Mouse (Mus musculus) CH12.LX (cell line): ENCODE measurements around the gene Fam205c. TPM values are rescaled to one million over a fixed set of nuclear protein-coding genes. Genes with fewer than 3 reads are reported as not detected.
"Not testable (repeated sequence)": the region's sequence is repeated elsewhere in the genome, so short reads cannot be mapped to it uniquely, and the experiment has no call there.

Source experiments
- DNase-seq: peaks from one replicate; pipeline ENCODE4 v3.0.0-alpha.2; 2013; ENCODE audit errors: extremely low read depth
- H3K27ac ChIP-seq: 2 replicates; pipeline ENCODE4 v1.5.1; 2012; ENCODE audit warnings: low read depth, mild to moderate bottlenecking, control low read depth, moderate library complexity; ENCODE audit not compliant: insufficient read depth
- H3K27me3 ChIP-seq: replicated peaks from 2 replicates; pipeline ENCODE3; 2012; ENCODE audit warnings: inconsistent platforms
- H3K36me3 ChIP-seq, 2 experiments: replicated peaks in 1 of 2; 2 replicates each; pipeline versions ENCODE3 to v1.6.1; 2012; ENCODE audit warnings: inconsistent platforms in 1 of 2, low read length in 1 of 2, mild to moderate bottlenecking in 1 of 2, mixed read lengths in 1 of 2, moderate library complexity in 1 of 2; ENCODE audit not compliant: control insufficient read depth in 1 of 2, insufficient read depth in 1 of 2
- H3K4me1 ChIP-seq, 2 experiments: 2 replicates each; pipeline ENCODE4 v1.6.1; 2012; ENCODE audit warnings: inconsistent platforms in 1 of 2, moderate library complexity in 1 of 2; ENCODE audit not compliant: insufficient read depth in 2 of 2, control insufficient read depth in 1 of 2
- H3K4me2 ChIP-seq: 2 replicates; pipeline ENCODE4 v1.6.1; 2012; ENCODE audit warnings: low read depth, mild to moderate bottlenecking, control low read depth; ENCODE audit not compliant: poor library complexity, insufficient read depth, severe bottlenecking
- H3K4me3 ChIP-seq, 3 experiments: fragments of 150-350 bp in 1 of 3; sonication (generic) in 1 of 3; replicated peaks in 1 of 3; 2 replicates each; pipeline versions ENCODE3 to v1.5.1; 2011 to 2012; ENCODE audit warnings: low read depth in 2 of 3, low read length in 2 of 3, mild to moderate bottlenecking in 2 of 3, moderate library complexity in 2 of 3, control low read depth in 1 of 3, improper control_type of control experiment in 1 of 3, inconsistent platforms in 1 of 3, mixed read lengths in 1 of 3; ENCODE audit not compliant: poor library complexity in 1 of 3
- H3K79me2 ChIP-seq: replicated peaks from 2 replicates; pipeline ENCODE4 v1.6.1; 2012; ENCODE audit warnings: mild to moderate bottlenecking, moderate library complexity; ENCODE audit not compliant: control insufficient read depth, poor library complexity, insufficient read depth, severe bottlenecking; ENCODE audit errors: extremely low read depth
- H3K9ac ChIP-seq: 2 replicates; pipeline ENCODE4 v1.6.1; 2012; ENCODE audit warnings: low read depth, mild to moderate bottlenecking, control low read depth, moderate library complexity; ENCODE audit not compliant: insufficient read depth
- H3K9me3 ChIP-seq: replicated peaks from 2 replicates; pipeline ENCODE3; 2012; ENCODE audit warnings: low read length, inconsistent platforms, mixed read lengths
- dilution Hi-C: fragments of 300-500 bp; cut with MboI; formaldehyde crosslinking; loops from 2 replicates; pipeline ENCODE4 v1.14.3; 2020; ENCODE audit warnings: low sequenced_read_pairs; ENCODE audit not compliant: extremely low pct_unique_long_range_greater_than_20kb, extremely low pct_ligation_motif_present
- in situ Hi-C: fragments of 300-500 bp; cut with MboI; formaldehyde crosslinking; loops from 3 replicates; pipeline ENCODE4 v1.14.3; 2019; ENCODE audit warnings: low sequenced_read_pairs, low pct_ligation_motif_present, low pct_unique_long_range_greater_than_20kb, mixed read lengths
- polyA plus RNA-seq: library from polyadenylated mRNA; unstranded; fragments of >175 nt; gene quantifications from 2 replicates; pipeline ENCODE4 v1.2.1, GENCODE M21; 2012; ENCODE audit warnings: low read depth; ENCODE audit not compliant: insufficient read length
- total RNA-seq, 2 experiments: library from RNA; depleted of rRNA; stranded (reverse); fragments of 300-350 nt in 1 of 2; fragments of >200 nt in 1 of 2; gene quantifications; 2 replicates each; pipeline ENCODE4 v1.2.3; 2012 to 2014

Gene Fam205c
- total and polyA plus RNA-seq, 3 experiments: not detected

GRCm38 (mm10) chr4:42856671-42857070 lies 17.4 kb downstream of the Fam205c start, which contains the start of gene Gm12394:
Gm12394 (minus strand) TSS chr4:42856771.
- H3K79me2 ChIP-seq, H3K4me2 ChIP-seq, H3K9ac ChIP-seq, dilution Hi-C loops, H3K4me3 ChIP-seq, H3K4me1 ChIP-seq, DNase-seq, H3K27ac ChIP-seq, H3K9me3 ChIP-seq, in situ Hi-C loops, H3K36me3 ChIP-seq, H3K27me3 ChIP-seq: not testable (repeated sequence)

GRCm38 (mm10) chr4:42853788-42854187 lies 20.2 kb downstream of the Fam205c start, which contains the start of gene Fam205a1:
Fam205a1 (minus strand) TSS chr4:42853888.
- dilution Hi-C loops, H3K9me3 ChIP-seq, H3K4me2 ChIP-seq, H3K36me3 ChIP-seq, in situ Hi-C loops, H3K79me2 ChIP-seq, H3K27ac ChIP-seq, H3K4me3 ChIP-seq, H3K27me3 ChIP-seq, DNase-seq, H3K9ac ChIP-seq, H3K4me1 ChIP-seq: not testable (repeated sequence)

Other genes with a start within 250 kb of the Fam205c start
- not detected in 2 replicates for gene Gm2564, start 244.5 kb downstream of the Fam205c start, total RNA-seq (2012; rRNA removed)
- not detected in 2 replicates for gene Gm2564, start 244.5 kb downstream of the Fam205c start, total RNA-seq (2014; rRNA removed)
- not detected in 2 replicates for gene Gm2564, start 244.5 kb downstream of the Fam205c start, polyA plus RNA-seq
- not detected in 2 replicates for gene Ccl27b, start 219.0 kb downstream of the Fam205c start, total RNA-seq (2012; rRNA removed)
- gene Ccl27b, start 219.0 kb downstream of the Fam205c start, total RNA-seq (2014; rRNA removed): not detected in 2 replicates
- gene Ccl27b, start 219.0 kb downstream of the Fam205c start, polyA plus RNA-seq: not detected in 2 replicates
- not detected in 2 replicates for gene Il11ra2, start 212.3 kb downstream of the Fam205c start, total RNA-seq (2012; rRNA removed)
- gene Il11ra2, start 212.3 kb downstream of the Fam205c start, total RNA-seq (2014; rRNA removed): not detected in 2 replicates
- gene Il11ra2, start 212.3 kb downstream of the Fam205c start, polyA plus RNA-seq: not detected in 2 replicates
- not detected in 2 replicates for gene 4930578G10Rik, start 138.7 kb downstream of the Fam205c start, total RNA-seq (2012; rRNA removed)
- not detected in 2 replicates for gene 4930578G10Rik, start 138.7 kb downstream of the Fam205c start, total RNA-seq (2014; rRNA removed)
- gene 4930578G10Rik, start 138.7 kb downstream of the Fam205c start, polyA plus RNA-seq: not detected in 2 replicates
- not detected in 2 replicates for gene Ccl19, start 117.7 kb downstream of the Fam205c start, total RNA-seq (2012; rRNA removed)
- gene Ccl19, start 117.7 kb downstream of the Fam205c start, total RNA-seq (2014; rRNA removed): not detected in 2 replicates
- gene Ccl19, start 117.7 kb downstream of the Fam205c start, polyA plus RNA-seq: not detected in 2 replicates
- not detected in 2 replicates for gene Ccl21a, start 100.2 kb downstream of the Fam205c start, total RNA-seq (2012; rRNA removed)
- not detected in 2 replicates for gene Ccl21a, start 100.2 kb downstream of the Fam205c start, total RNA-seq (2014; rRNA removed)
- not detected in 2 replicates for gene Ccl21a, start 100.2 kb downstream of the Fam205c start, polyA plus RNA-seq
- not detected in 2 replicates for gene Fam205a1, start 20.3 kb downstream of the Fam205c start, total RNA-seq (2012; rRNA removed)
- gene Fam205a1, start 20.3 kb downstream of the Fam205c start, total RNA-seq (2014; rRNA removed): not detected in 2 replicates
- gene Fam205a1, start 20.3 kb downstream of the Fam205c start, polyA plus RNA-seq: not detected in 2 replicates
- not detected in 2 replicates for gene Gm12394, start 17.5 kb downstream of the Fam205c start, total RNA-seq (2012; rRNA removed)
- not detected in 2 replicates for gene Gm12394, start 17.5 kb downstream of the Fam205c start, total RNA-seq (2014; rRNA removed)
- gene Gm12394, start 17.5 kb downstream of the Fam205c start, polyA plus RNA-seq: not detected in 2 replicates
- gene Phf24, start 42.4 kb upstream of the Fam205c start, total RNA-seq (2012; rRNA removed): not detected in 2 replicates
- not detected in 2 replicates for gene Phf24, start 42.4 kb upstream of the Fam205c start, total RNA-seq (2014; rRNA removed)
- gene Phf24, start 42.4 kb upstream of the Fam205c start, polyA plus RNA-seq: not detected in 2 replicates
- gene Dnajb5, start 75.6 kb upstream of the Fam205c start, total RNA-seq (2012; rRNA removed): 2.7 and 3.2 TPM in 2 replicates
- 1.9 and 2.2 TPM in 2 replicates for gene Dnajb5, start 75.6 kb upstream of the Fam205c start, total RNA-seq (2014; rRNA removed)
- 3.9 and 4.2 TPM in 2 replicates for gene Dnajb5, start 75.6 kb upstream of the Fam205c start, polyA plus RNA-seq
- gene 1700022I11Rik, start 95.4 kb upstream of the Fam205c start, total RNA-seq (2012; rRNA removed): 0.55 and 1.4 TPM in 2 replicates
- gene 1700022I11Rik, start 95.4 kb upstream of the Fam205c start, total RNA-seq (2014; rRNA removed): not detected in 2 replicates
- 0.07 and 0.24 TPM in 2 replicates for gene 1700022I11Rik, start 95.4 kb upstream of the Fam205c start, polyA plus RNA-seq
- gene Vcp, start 126.3 kb upstream of the Fam205c start, total RNA-seq (2012; rRNA removed): 237 and 301 TPM in 2 replicates
- 200 and 203 TPM in 2 replicates for gene Vcp, start 126.3 kb upstream of the Fam205c start, total RNA-seq (2014; rRNA removed)
- gene Vcp, start 126.3 kb upstream of the Fam205c start, polyA plus RNA-seq: 462 and 463 TPM in 2 replicates
- 13.2 and 14.8 TPM in 2 replicates for gene Fancg, start 136.3 kb upstream of the Fam205c start, total RNA-seq (2012; rRNA removed)
- gene Fancg, start 136.3 kb upstream of the Fam205c start, total RNA-seq (2014; rRNA removed): 12.3 and 13.7 TPM in 2 replicates
- 15.1 and 18.7 TPM in 2 replicates for gene Fancg, start 136.3 kb upstream of the Fam205c start, polyA plus RNA-seq
- 18.7 and 19.1 TPM in 2 replicates for gene Pigo, start 151.6 kb upstream of the Fam205c start, total RNA-seq (2012; rRNA removed)
- 8.0 and 8.7 TPM in 2 replicates for gene Pigo, start 151.6 kb upstream of the Fam205c start, total RNA-seq (2014; rRNA removed)
- gene Pigo, start 151.6 kb upstream of the Fam205c start, polyA plus RNA-seq: 19.4 and 21.9 TPM in 2 replicates
- gene Stoml2, start 157.5 kb upstream of the Fam205c start, total RNA-seq (2012; rRNA removed): 293 and 320 TPM in 2 replicates
- 296 and 338 TPM in 2 replicates for gene Stoml2, start 157.5 kb upstream of the Fam205c start, total RNA-seq (2014; rRNA removed)
- 330 and 338 TPM in 2 replicates for gene Stoml2, start 157.5 kb upstream of the Fam205c start, polyA plus RNA-seq
- gene Fam214b, start 172.0 kb upstream of the Fam205c start, total RNA-seq (2012; rRNA removed): 2.7 and 3.3 TPM in 2 replicates
- 1.7 TPM in 2 replicates for gene Fam214b, start 172.0 kb upstream of the Fam205c start, total RNA-seq (2014; rRNA removed)
- gene Fam214b, start 172.0 kb upstream of the Fam205c start, polyA plus RNA-seq: 4.7 and 5.3 TPM in 2 replicates
- 0.04 and 0.08 TPM in 2 replicates for gene Unc13b, start 184.7 kb upstream of the Fam205c start, total RNA-seq (2012; rRNA removed)
- 0.04 and 0.23 TPM in 2 replicates for gene Unc13b, start 184.7 kb upstream of the Fam205c start, total RNA-seq (2014; rRNA removed)
- 0.19 TPM in 2 replicates for gene Unc13b, start 184.7 kb upstream of the Fam205c start, polyA plus RNA-seq